Mouse (Mus musculus): Measurements from ENCODE around the gene Xpo4. TPM values are rescaled to one million over a fixed set of nuclear protein-coding genes. Genes with fewer than 3 reads are reported as not detected.
"Not testable (repeated sequence)": the region's sequence is repeated elsewhere in the genome, so short reads cannot be mapped to it uniquely, and the experiment has no call there.

The Xpo4 gene
- polyA plus RNA-seq, 1 experiment from 2014 or later = 13.1 TPM

- 94% methylated on average over 7 of the region's 7 CpGs for WGBS
- not testable (repeated sequence) for H3K4me1 ChIP-seq (replicated peaks; ENCODE audit: control insufficient read depth, insufficient read depth, low read length); ATAC-seq; H3K4me3 ChIP-seq (replicated peaks; ENCODE audit: low read length); H3K27ac ChIP-seq (ENCODE audit: low read length); H3K4me2 ChIP-seq (ENCODE audit: low read length); H3K9me3 ChIP-seq (ENCODE audit: control insufficient read depth, low read length); H3K9ac ChIP-seq (replicated peaks; ENCODE audit: low read depth, low read length); H3K27me3 ChIP-seq (replicated peaks; ENCODE audit: control insufficient read depth, insufficient read depth, low read length); H3K36me3 ChIP-seq (ENCODE audit: control insufficient read depth, insufficient read depth)
Observed at GRCm38 (mm10) chr14:57688066-57688465, 22.8 kb upstream of the Xpo4 start.

GRCm38 (mm10) chr14:57687441-57687840 is 22.2 kb upstream of the Xpo4 start:
- H3K27me3 ChIP-seq (replicated peaks; ENCODE audit: control insufficient read depth, insufficient read depth, low read length) = no peaks in the 10 kb centered on the region
- H3K27ac ChIP-seq (ENCODE audit: low read length) = no peak overlapping the region
- no peak for ATAC-seq

GRCm38 (mm10) chr14:57686647-57687046 is 21.4 kb upstream of the Xpo4 start:
- no peaks in the 10 kb centered on the region for H3K9me3 ChIP-seq (ENCODE audit: control insufficient read depth, low read length)
- H3K27me3 ChIP-seq (replicated peaks; ENCODE audit: control insufficient read depth, insufficient read depth, low read length) = no peaks in the 10 kb centered on the region
- no peak overlapping the region for H3K4me3 ChIP-seq (replicated peaks; ENCODE audit: low read length)
- H3K27ac ChIP-seq (ENCODE audit: low read length) = no peak overlapping the region
- no peaks in the 10 kb centered on the region for H3K4me1 ChIP-seq (replicated peaks; ENCODE audit: control insufficient read depth, insufficient read depth, low read length)
- ATAC-seq = no peak
- H3K4me2 ChIP-seq (ENCODE audit: low read length) = no peak overlapping the region
- WGBS = 91% methylated on average over 6 of the region's 6 CpGs
- peaks cover 2% of the 10 kb centered on the region; the same call in 1 of the 2 replicates for H3K36me3 ChIP-seq (ENCODE audit: control insufficient read depth, insufficient read depth)
- H3K9ac ChIP-seq (replicated peaks; ENCODE audit: low read depth, low read length) = no peak overlapping the region

More at GRCm38 (mm10) chr14:57687441-57687840, 22.2 kb upstream of the Xpo4 start:
- Histone ChIP-seq H3K9ac (replicated peaks; ENCODE audit: low read depth, low read length) (no peak overlapping the region), H3K4me2 (ENCODE audit: low read length) (no peak overlapping the region), H3K36me3 (ENCODE audit: control insufficient read depth, insufficient read depth) (peaks cover 2% of the 10 kb centered on the region; the same call in 1 of the 2 replicates), H3K4me1 (replicated peaks; ENCODE audit: control insufficient read depth, insufficient read depth, low read length) (no peaks in the 10 kb centered on the region), H3K4me3 (replicated peaks; ENCODE audit: low read length) (no peak overlapping the region), H3K9me3 (ENCODE audit: control insufficient read depth, low read length) (no peaks in the 10 kb centered on the region)
- 80% methylated on average over 5 of the region's 5 CpGs for WGBS

GRCm38 (mm10) chr14:57684579-57684978 is 19.3 kb upstream of the Xpo4 start:
- 0% methylated on average over 1 of the region's 1 CpGs for WGBS
- Histone ChIP-seq H3K27ac (ENCODE audit: low read length) (no peak overlapping the region), H3K36me3 (ENCODE audit: control insufficient read depth, insufficient read depth) (no peaks in the 10 kb centered on the region), H3K9ac (replicated peaks; ENCODE audit: low read depth, low read length) (no peak overlapping the region), H3K4me3 (replicated peaks; ENCODE audit: low read length) (no peak overlapping the region), H3K4me2 (ENCODE audit: low read length) (no peak overlapping the region), H3K27me3 (replicated peaks; ENCODE audit: control insufficient read depth, insufficient read depth, low read length) (no peaks in the 10 kb centered on the region), H3K9me3 (ENCODE audit: control insufficient read depth, low read length) (no peaks in the 10 kb centered on the region), H3K4me1 (replicated peaks; ENCODE audit: control insufficient read depth, insufficient read depth, low read length) (no peaks in the 10 kb centered on the region)
- no peak for ATAC-seq

GRCm38 (mm10) chr14:57682751-57683150 is 17.5 kb upstream of the Xpo4 start:
- Histone ChIP-seq H3K9ac (replicated peaks; ENCODE audit: low read depth, low read length) (no peak overlapping the region), H3K4me3 (replicated peaks; ENCODE audit: low read length) (no peak overlapping the region), H3K9me3 (ENCODE audit: control insufficient read depth, low read length) (no peaks in the 10 kb centered on the region), H3K27ac (ENCODE audit: low read length) (no peak overlapping the region), H3K4me2 (ENCODE audit: low read length) (no peak overlapping the region), H3K36me3 (ENCODE audit: control insufficient read depth, insufficient read depth) (no peaks in the 10 kb centered on the region), H3K4me1 (replicated peaks; ENCODE audit: control insufficient read depth, insufficient read depth, low read length) (no peaks in the 10 kb centered on the region), H3K27me3 (replicated peaks; ENCODE audit: control insufficient read depth, insufficient read depth, low read length) (no peaks in the 10 kb centered on the region)
- no peak for ATAC-seq
- WGBS = 86% methylated on average over 4 of the region's 4 CpGs

- ATAC-seq = peak; percentile 88
- H3K4me3 ChIP-seq (replicated peaks; ENCODE audit: low read length) = no peak overlapping the region
- H3K36me3 ChIP-seq (ENCODE audit: control insufficient read depth, insufficient read depth) = no peaks in the 10 kb centered on the region
- H3K9me3 ChIP-seq (ENCODE audit: control insufficient read depth, low read length) = no peaks in the 10 kb centered on the region
- no peak overlapping the region for H3K4me2 ChIP-seq (ENCODE audit: low read length)
- H3K4me1 ChIP-seq (replicated peaks; ENCODE audit: control insufficient read depth, insufficient read depth, low read length) = no peaks in the 10 kb centered on the region; the same call in 1 of the 2 replicates
- no peak overlapping the region for H3K27ac ChIP-seq (ENCODE audit: low read length)
- H3K27me3 ChIP-seq (replicated peaks; ENCODE audit: control insufficient read depth, insufficient read depth, low read length) = no peaks in the 10 kb centered on the region
- no peak overlapping the region for H3K9ac ChIP-seq (replicated peaks; ENCODE audit: low read depth, low read length)
- WGBS = 46% methylated on average over 5 of the region's 5 CpGs
Observed at GRCm38 (mm10) chr14:57679958-57680535, 14.8 kb upstream of the Xpo4 start.

GRCm38 (mm10) chr14:57679523-57679922 is 14.3 kb upstream of the Xpo4 start:
- peak; percentile 24 for ATAC-seq

GRCm38 (mm10) chr14:57675481-57675880 is 10.3 kb upstream of the Xpo4 start:
- H3K9me3 ChIP-seq (ENCODE audit: control insufficient read depth, low read length) = no peaks in the 10 kb centered on the region
- no peaks in the 10 kb centered on the region; the same call in 1 of the 2 replicates for H3K4me1 ChIP-seq (replicated peaks; ENCODE audit: control insufficient read depth, insufficient read depth, low read length)
- H3K4me2 ChIP-seq (ENCODE audit: low read length) = no peak overlapping the region
- no peaks in the 10 kb centered on the region for H3K27me3 ChIP-seq (replicated peaks; ENCODE audit: control insufficient read depth, insufficient read depth, low read length)
- no peak for ATAC-seq
- no peaks in the 10 kb centered on the region for H3K36me3 ChIP-seq (ENCODE audit: control insufficient read depth, insufficient read depth)
- 50% methylated on average over 2 of the region's 2 CpGs for WGBS
- no peak overlapping the region for H3K9ac ChIP-seq (replicated peaks; ENCODE audit: low read depth, low read length)
- H3K27ac ChIP-seq (ENCODE audit: low read length) = no peak overlapping the region
- no peak overlapping the region for H3K4me3 ChIP-seq (replicated peaks; ENCODE audit: low read length)

More at GRCm38 (mm10) chr14:57679523-57679922, 14.3 kb upstream of the Xpo4 start:
- H3K27me3 ChIP-seq (replicated peaks; ENCODE audit: control insufficient read depth, insufficient read depth, low read length) = no peaks in the 10 kb centered on the region
- H3K27ac ChIP-seq (ENCODE audit: low read length) = no peak overlapping the region
- H3K4me1 ChIP-seq (replicated peaks; ENCODE audit: control insufficient read depth, insufficient read depth, low read length) = no peaks in the 10 kb centered on the region; the same call in 1 of the 2 replicates
- H3K9ac ChIP-seq (replicated peaks; ENCODE audit: low read depth, low read length) = no peak overlapping the region
- no peak overlapping the region for H3K4me3 ChIP-seq (replicated peaks; ENCODE audit: low read length)
- no peaks in the 10 kb centered on the region for H3K9me3 ChIP-seq (ENCODE audit: control insufficient read depth, low read length)
- H3K4me2 ChIP-seq (ENCODE audit: low read length) = no peak overlapping the region
- no peaks in the 10 kb centered on the region for H3K36me3 ChIP-seq (ENCODE audit: control insufficient read depth, insufficient read depth)
- WGBS = 26% methylated on average over 1 of the region's 1 CpGs

GRCm38 (mm10) chr14:57665628-57665950 is 359 bp upstream of the Xpo4 start:
- Histone ChIP-seq H3K4me1 (replicated peaks; ENCODE audit: control insufficient read depth, insufficient read depth, low read length) (peaks cover 14% of the 10 kb centered on the region), H3K27me3 (replicated peaks; ENCODE audit: control insufficient read depth, insufficient read depth, low read length) (no peaks in the 10 kb centered on the region), H3K4me2 (ENCODE audit: low read length) (peak overlapping the region; percentile 98), H3K36me3 (ENCODE audit: control insufficient read depth, insufficient read depth) (no peaks in the 10 kb centered on the region), H3K27ac (ENCODE audit: low read length) (peak overlapping the region; percentile 91), H3K9me3 (ENCODE audit: control insufficient read depth, low read length) (no peaks in the 10 kb centered on the region), H3K4me3 (replicated peaks; ENCODE audit: low read length) (peak overlapping the region; percentile 55), H3K9ac (replicated peaks; ENCODE audit: low read depth, low read length) (peak overlapping the region; percentile 73)
- 10% methylated on average over 10 of the region's 10 CpGs for WGBS
- ATAC-seq = no peak
